Mouse (Mus musculus) ES-Bruce4 (cell line): ENCODE results near the gene Rptor.

Source experiments
- CTCF ChIP-seq: IDR thresholded peaks from one replicate; pipeline ENCODE4 v1.8.1; 2011; ENCODE audit warnings: low read depth, low read length
- EP300 ChIP-seq: IDR thresholded peaks from 2 replicates; pipeline ENCODE4 v1.6.1; 2011; ENCODE audit warnings: low read depth, low read length; ENCODE audit not compliant: insufficient read depth
- POLR2A ChIP-seq: IDR thresholded peaks from one replicate; pipeline ENCODE4 v1.8.1; 2011; ENCODE audit warnings: low read length; ENCODE audit not compliant: insufficient read depth

DNA sequence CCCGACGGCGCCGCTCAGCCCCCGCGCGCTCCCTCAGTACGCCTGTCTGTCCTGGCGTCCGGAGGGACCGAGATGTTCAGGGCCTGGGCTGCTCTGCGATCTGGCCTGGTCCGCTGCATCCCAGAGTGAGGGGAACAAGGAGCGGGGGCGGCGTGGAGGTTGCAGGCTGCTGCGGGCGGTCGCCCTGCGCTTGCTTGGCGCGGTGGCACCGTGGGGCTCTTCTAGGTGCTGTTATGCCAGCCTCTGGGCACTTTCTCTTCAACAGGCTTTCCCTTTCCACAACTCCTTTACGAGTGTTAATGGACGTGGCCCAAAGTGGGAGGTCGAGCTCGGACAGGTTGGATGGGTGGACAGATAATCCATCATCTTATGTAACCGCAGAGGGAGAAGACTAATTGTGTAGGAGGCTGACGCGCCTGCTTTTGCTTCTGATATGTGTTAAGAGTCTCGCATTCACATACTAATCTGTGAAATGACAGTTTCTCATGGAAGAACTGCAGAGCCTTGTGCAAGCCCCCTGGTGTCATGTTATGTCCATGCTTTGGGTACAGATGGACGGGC, 340.8 kb downstream of the Rptor start:
- TF ChIP-seq POLR2A, result no peak
- TF ChIP-seq CTCF, result no peak
- no peak for TF ChIP-seq EP300
